Mouse (Mus musculus): ENCODE measurements around the gene Tifa.

DNA sequence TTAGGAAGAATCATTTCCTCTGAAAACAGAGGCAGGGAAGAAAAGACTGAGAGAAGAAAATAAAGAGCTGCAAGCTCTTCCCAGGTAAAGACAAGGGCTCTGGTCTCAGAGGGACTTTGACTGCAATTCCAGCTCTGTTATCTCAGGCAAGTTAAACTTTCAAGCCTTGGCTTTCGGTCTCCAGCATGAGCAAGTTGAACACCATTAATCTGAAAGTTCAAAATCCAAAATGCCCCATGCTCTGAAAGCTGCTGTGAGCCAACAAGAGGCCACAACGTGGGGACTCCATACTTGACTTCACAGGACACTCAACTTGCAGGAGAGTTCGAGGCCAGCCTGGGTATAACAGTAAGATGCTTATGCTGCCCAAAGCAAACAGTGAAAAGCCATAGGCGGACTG lies 44.4 kb downstream of the Tifa start:
- TF ChIP-seq ZC3H11A (IDR thresholded peaks at IDR 0.05; ENCODE audit: borderline replicate concordance, low read depth, low read length) (no peak), MAFK (IDR thresholded peaks at IDR 0.05; ENCODE audit: insufficient read depth, low read depth, low read length) (no peak), CHD2 (IDR thresholded peaks at IDR 0.05; ENCODE audit: low read depth, low read length) (no peak), HCFC1 (IDR thresholded peaks at IDR 0.05; ENCODE audit: borderline replicate concordance, insufficient read depth, low read length) (no peak), ZNF384 (IDR thresholded peaks at IDR 0.05; ENCODE audit: low read depth, low read length) (no peak)

Data from ES-E14 (cell line).